Mouse (Mus musculus) liver, embryonic 14.5 days (tissue): ENCODE data around the gene Tbc1d10b.

Source experiments
- CTCF ChIP-seq: IDR thresholded peaks from 2 replicates; pipeline ENCODE4 v1.5.1; 2016; ENCODE audit warnings: antibody characterized with exemption, low read depth, control low read depth
- EP300 ChIP-seq: IDR thresholded peaks from 2 replicates; pipeline ENCODE4 v1.6.1; 2016; ENCODE audit warnings: antibody characterized with exemption, low read depth

DNA sequence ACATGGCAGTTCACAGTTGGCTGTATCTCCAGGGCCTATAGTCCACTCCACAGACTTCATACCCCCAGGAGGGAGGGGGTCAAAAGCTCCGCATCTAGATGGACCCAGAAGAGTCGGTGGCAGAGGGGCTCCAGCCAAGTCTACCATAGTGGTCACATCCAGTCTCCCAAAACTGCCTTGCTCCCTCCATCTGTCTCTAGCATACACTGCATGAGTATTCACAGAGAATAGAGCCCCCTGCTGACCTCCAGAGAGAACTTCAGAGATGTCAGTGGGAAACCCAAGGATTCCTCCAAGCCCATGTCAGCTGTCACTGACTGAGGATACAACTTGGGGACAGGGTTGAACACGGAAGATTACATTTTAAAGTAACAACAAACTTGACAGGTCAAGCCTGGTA, 22.7 kb downstream of the Tbc1d10b start:
- TF ChIP-seq CTCF (peak; percentile 72), EP300 (no peak)
